Mouse (Mus musculus) right cerebral cortex, postnatal 14 days (tissue): Measurements from ENCODE around the gene Prcd.
A peak's percentile ranks its signal among the peaks of the same experiment; 100 is the strongest.
"Not testable (repeated sequence)": the region's sequence is repeated elsewhere in the genome, so short reads cannot be mapped to it uniquely, and the experiment has no call there.

ENCODE experiments used
- DNase-seq: peaks from one replicate; pipeline ENCODE4 v3.0.0; 2022

The Prcd gene

DNA sequence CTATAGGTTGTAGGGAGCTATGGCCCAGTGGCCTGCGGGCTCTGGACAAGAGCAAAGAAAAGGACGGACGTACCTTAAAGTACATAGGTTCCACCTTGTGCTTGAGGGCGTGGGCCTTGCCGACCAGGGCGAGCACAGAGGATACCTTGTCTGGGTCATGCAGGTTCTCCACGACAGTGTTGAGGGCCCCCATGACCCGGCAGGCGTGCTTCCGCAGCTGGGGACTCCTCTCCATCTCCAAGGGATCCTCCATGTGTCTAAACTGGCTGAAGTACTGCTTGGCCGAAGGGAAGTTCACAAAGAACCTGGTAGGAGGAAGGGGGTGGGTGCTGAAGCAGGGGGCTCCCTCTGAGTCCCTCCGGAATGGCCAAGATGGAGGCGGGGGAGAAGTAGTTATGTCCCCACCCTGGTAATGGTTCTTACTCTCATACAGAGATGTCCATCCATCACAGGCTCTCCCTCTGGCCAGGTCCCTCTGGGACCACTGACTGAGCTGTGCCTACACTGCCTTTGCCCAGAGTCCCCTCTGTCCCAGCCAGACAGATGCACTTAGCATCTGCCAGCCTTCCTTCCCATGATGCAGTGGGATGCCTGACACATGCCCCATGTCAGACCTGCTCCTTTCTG lies 3.5 kb upstream of the Prcd start:
- no peak for DNase-seq

DNA sequence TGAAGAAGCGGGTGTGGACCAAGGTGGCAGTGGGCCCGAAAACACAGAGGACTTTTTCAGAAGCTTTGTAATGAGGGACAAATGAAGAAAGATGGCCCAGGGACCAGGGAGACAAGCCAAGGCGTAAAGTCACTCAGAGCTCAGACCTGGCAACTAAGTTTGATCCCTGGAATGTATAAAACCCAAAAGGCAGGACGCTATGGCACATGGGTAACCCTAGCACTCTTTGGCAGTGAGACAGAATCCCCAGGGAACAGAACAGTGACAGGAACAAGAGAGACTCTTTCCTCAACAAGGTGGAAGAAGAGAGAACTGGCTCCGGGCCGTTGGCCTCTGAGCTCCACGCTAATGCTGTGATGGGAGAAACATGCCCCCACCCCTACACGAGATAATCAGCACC lies 2.5 kb upstream of the Prcd start:
- DNase-seq = no peak

DNA sequence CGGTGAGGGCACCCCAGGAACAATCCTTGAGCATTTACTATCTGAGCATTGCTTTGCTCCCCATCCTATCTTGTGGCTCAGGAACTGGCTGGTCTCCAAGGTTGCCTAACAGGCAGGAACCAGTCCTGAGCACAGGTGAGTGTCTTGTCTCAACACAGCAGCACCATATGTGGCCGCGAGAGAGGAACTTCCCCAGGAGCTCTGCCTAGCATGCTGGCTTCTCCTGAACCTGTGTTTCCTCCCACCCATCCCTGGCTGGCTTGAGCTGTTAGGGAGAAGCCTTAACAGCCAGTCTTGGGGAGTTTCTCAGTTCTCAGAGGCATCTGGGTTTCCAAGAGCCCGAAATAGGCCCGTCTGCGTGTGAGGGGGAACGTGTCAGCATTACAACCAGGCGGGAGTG lies 2.0 kb upstream of the Prcd start:
- DNase-seq = no peak

DNA sequence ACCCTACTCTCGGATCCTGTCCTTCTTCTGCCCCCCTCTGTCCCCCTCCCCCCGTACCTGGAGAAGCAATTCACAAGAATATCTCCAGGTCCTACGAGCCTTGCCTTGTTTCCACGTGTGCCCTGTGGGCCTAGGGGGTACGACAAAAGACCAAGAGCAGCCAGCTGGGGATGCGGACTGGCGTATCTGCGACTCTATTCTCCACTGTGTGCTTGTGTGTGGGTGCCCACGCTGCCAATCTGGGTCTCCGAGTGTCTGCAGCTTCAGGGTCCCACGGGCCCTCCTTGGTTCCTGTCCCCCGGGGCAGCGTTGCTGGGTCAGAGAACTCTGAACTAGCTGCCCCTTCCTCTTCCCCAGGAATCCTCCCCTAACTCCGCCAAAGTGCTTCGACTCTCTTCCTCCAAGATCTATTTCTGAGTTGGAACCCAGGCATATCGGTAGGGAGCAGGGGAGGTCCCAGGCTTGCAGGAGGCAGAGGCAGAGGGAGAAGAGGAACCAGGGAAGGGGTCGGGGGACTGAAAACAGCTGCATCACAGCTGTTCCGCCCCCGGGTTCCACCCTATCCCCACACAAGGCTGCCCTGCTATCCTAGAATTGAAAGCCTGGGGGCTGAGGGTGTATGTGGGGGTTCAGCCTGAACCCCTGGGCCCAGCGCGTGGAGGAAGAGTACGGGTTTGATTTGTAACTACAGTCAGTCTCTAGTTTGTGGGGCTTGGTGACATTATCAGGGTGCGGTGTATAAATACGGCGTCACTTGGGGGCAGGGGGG lies 820 bp upstream of the Prcd start:
- no peak for DNase-seq

- DNase-seq = peak; percentile 51
These were observed 431 bp downstream of the Prcd start for GRCm38 (mm10) chr11:116653709-116654221.

DNA sequence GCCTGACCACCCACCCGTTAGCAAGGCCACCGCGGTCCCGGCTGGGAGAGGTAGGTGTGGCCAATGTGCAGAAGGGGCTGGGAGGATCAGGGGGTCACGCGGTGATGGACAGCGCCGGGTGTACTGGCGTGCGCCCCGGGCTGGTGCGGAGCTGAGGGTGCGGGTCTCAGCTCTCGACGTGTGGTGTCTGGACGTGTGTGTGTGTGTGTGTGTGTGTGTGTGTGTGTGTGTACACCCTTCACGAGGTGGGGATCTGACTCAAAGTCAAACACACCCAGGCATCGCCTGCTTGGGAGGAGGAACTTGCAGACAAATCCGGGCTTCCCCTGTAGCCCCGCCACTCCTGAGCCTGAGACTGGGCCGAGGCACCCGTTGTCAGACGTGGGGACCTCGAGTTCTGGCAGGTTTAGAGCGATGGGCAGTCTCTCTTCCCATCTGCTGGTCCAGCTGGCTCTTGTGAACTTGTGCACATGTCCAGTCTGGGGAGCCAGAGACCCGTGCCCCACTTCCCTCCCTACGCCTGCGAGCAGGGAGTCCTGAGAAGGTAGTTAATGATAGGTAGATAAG lies 1.0 kb downstream of the Prcd start, which contains the start of gene Cygb:
Gene Cygb (minus strand): TSS at position 59 of the 567 bp plus-strand sequence.
- DNase-seq = no peak

DNA sequence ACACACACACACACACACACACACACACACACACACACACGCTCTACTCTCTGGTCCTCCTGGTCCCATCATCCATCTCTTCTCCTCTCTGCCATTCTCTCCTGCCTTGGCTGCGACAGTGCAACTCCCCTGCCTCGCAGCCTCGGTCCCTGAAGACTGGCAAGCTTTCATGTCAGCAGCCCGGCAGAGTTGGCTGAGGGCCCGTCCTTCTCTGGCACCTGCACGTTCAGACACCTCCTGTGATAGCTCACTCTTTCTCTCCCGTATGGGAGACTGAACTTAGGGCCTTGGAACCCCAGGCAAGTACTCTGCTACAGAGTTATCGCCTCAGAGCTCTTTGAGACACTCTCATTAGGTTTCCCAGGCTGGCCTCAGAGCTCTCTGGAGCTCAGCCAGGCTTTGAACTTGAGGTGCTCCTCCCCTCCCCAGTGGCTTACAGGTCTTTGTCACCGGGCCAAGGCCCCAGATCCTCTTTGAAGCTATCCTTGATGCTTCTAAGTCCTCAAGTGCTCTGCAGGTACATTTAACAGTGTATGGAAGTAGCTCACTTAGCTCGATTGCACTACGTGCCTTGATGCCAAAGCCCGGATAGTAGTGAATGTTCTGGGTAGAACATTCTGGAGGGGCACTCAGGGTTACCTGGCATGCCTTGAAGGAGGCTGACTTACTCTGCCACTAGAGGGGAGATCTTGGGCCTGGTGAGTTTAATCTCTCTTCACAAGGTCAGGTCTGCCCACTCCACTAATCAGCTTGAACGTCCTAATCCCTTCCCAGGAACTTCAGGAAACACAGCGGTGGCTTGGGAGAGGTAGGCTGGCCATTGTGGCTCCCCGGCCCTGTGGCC lies 3.2 kb downstream of the Prcd start:
- DNase-seq = no peak

DNA sequence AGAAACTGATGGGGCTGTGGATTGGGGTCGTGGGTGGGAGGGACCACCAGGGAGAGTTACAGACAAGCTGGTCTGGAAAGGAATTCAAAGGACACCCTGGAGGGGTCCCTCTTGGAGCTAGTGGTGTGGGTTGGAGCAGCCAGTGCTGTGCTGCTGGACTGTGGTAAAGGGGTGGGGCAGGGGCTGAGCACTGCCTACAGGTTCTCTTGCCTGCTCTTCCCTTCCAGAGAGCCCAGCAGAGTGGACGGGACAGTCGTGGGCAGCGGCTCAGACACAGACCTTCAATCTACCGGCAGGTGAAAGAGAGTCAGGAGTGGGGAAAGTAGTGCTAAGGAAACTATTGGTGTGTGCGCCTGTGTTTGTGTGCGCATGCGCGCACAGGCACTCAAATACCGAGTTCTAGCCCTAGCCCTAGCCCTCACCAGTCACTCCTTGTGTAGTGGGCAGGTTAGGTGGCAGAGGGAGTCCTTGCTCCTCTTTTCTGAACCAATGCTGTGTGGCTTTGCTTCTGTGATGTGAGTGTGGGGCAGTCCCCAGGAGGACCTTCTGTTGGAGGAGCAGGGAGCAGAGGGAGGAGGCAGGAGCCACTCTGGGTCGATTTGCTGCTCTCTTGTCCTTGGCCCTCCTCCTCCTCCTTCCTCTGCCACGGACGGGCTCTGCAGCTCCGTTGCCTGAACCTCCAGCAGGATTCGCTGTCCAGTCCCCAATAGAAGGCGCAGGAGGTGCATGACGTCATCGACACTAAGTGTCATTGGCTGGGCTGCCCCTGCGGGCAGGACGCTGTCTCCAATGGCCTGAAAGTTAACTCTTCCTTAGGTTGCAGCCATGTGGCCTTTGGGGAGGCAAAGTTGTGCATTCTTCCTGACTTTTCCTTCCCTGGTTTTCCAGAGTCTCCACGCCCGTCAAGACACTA lies 4.2 kb downstream of the Prcd start:
- DNase-seq = peak; percentile 84

GRCm38 (mm10) chr11:116658238-116658637 lies 4.9 kb downstream of the Prcd start:
- DNase-seq = no peak

DNA sequence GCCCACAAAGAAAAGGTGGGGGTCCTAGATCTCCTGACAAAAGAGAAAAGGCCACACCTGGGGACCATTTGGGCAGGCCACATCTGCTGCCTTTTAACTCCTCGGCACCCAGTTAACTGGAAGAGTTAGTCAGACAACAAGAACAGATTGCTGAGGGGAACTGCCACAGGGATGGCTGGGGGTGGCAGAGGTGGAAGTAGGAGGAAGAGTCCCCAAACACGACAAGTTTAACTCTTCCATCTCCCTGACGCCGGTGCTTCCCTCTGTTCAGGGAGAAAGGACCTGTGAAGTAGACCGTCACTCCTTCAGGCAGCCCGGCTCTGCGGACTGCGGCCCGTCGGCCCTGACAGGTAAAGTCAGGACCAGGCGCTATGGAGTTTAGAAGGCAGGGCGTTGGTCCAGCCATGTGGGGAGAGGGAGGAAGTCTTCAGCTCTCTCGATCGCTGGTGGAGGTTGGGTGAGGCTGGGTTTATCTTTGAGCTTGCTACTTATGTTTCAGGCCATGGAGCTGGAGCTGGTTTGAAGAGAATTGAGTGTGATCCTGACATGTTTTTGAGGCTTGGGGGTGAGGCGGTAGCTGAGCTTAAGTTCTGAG lies 5.8 kb downstream of the Prcd start:
- no peak for DNase-seq

- no peak for DNase-seq
These were observed 6.8 kb downstream of the Prcd start for GRCm38 (mm10) chr11:116660181-116660580.

DNA sequence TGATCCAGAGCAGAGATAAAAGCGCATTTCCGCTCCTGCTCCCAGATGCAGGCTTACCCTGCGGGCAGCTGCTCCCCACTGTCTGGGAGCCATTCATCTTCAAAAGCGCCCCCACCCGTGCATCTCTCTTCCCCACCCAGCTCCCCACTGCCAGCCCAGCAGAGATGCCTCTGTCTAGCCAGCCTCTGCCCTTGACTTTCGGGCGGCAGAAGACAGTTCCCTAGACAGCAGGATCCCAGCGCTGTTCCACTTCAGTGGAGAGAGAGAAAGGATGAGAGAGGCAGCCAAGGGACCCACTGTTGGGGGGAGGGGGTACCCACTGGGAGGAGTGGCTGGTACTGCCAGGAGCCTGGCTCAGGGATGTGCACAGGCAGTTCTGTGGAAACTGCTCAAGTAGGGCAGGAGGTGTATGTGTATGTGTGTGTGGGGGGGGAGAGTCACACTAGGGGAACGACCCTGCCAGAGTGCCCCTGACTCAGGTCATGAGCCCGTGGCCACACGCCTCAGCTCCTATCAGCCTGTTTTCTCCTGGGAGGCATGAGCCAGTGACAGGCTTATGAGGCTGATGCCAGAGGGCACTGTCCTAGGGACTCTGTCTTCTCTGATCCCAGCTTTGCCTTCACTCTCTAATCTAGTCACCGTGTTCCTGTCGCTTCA lies 8.1 kb downstream of the Prcd start:
- DNase-seq = no peak

GRCm38 (mm10) chr11:116661948-116662377 lies 8.6 kb downstream of the Prcd start:
- DNase-seq = peak; percentile 59

GRCm38 (mm10) chr11:116665289-116665688 lies 12.0 kb downstream of the Prcd start:
- DNase-seq = no peak

- DNase-seq = no peak
These were observed 13.2 kb downstream of the Prcd start for GRCm38 (mm10) chr11:116666566-116666965.

DNA sequence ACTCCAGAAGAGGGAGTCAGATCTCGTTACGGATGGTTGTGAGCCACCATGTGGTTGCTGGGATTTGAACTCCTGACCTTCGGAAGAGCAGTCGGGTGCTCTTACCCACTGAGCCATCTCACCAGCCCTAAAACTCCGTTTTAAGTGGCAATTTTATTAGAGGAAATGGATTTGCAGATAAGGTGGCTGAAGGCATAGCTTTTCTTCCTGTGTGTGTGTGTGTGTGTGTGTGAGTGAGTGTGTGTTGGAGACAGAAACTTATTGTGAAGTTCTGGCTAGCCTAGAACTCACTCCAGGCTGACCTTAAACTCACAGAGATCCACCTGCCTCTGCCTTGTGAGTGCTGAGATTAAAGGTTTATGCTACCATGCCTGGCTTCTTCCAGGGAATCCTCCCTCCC lies 13.7 kb downstream of the Prcd start:
- DNase-seq = not testable (repeated sequence)

GRCm38 (mm10) chr11:116667930-116668329 lies 14.6 kb downstream of the Prcd start:
- no peak for DNase-seq

DNA sequence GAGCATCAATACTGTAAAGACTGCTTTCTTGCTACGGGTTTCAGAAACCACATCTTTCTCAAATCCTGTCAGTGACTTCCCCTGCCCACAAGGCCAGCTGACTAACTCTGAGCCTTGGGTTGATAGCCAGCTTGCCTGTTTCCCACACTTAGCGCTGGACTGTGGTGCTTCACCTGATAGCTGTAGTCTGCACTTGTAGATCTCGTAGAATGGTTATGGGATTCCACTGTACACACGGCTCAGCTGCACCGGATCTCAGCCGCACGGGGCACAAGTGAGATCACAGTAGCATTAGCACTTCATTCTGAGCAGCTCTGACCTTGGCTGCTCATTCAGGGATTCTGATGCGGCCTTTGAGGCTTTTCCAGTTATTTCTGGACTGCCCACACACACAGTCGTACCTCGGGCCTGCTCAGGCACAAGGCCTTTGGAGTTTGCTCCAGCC lies 15.1 kb downstream of the Prcd start:
- DNase-seq = no peak

DNA sequence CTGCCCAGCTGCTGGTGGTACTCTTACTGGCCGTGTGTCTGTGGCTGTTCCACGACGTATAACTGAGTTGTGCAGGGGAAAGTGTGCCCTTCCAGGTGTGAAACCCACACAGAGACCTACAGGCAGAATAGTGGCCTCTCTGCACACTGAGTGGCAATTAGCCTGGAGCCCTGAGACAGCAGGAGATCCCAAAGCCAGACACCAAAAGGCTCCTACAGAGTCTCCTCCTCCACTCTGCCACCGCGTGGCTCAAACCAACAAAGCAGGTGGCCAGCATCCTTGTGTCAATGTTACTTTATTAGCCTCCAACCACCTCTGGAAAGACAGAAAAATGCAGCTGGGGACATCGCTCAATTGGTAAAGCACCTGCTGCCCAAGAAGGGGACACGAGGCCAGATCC lies 15.5 kb downstream of the Prcd start:
- no peak for DNase-seq

GRCm38 (mm10) chr11:116669316-116669715 lies 16.0 kb downstream of the Prcd start:
- DNase-seq = no peak
